Mouse (Mus musculus) stomach, postnatal 0 days (tissue): ENCODE data around the gene Pik3ca.

Experiments
- CTCF ChIP-seq: IDR thresholded peaks from 2 replicates; pipeline ENCODE4 v1.5.1; 2016; ENCODE audit warnings: antibody characterized with exemption, low read depth, mild to moderate bottlenecking, moderate library complexity
- EP300 ChIP-seq: optimal IDR thresholded peaks from 2 replicates; pipeline ENCODE3; 2016; ENCODE audit warnings: antibody characterized with exemption

DNA sequence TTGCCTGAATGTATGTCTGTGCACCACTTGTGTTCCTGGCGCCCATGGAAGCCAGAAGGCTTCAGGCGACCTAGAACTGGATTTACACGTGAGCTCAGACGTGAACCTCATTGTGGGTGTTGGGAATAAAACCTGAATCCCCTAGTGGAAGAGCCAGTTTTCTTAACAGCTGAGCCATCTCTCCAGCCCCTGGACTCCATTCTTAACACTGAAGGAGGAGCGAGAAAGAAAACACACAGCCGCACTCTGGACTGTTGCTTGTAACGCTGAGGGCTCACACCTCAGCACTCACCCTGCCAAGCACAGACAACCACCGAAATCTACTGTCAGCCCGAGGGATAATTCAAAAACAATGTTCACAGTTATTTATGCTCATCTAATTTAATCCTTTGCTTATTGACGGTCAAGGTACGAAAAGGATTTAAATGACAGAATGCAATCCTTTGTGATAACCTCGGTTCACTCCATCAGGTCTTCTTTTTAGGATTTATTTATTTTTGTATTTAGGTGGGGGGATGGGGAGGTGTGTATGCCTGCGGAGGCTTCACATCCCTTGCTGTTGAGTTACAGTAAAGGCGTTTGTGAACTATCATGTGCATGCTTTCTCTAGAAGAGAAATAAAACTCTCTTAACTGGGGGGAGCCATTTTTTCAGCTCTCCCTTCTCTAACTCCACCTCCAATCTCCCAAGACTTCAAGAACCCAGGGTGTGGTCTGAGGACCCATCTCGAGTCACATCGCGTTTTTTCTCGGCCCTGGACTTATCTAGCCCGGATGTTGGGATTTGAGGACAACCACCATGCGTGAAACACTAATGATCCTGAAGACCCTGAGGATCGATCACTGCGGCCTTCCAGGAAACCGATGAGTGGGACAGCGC, 112.3 kb downstream of the Pik3ca start, which contains the start of gene Zfp639:
- no peak for TF ChIP-seq CTCF
- TF ChIP-seq EP300: no peak
